Mouse (Mus musculus) midbrain, embryonic 10.5 days (tissue): ENCODE data around the gene Slc25a36. TPM values are rescaled to one million over a fixed set of nuclear protein-coding genes. Genes with fewer than 3 reads are reported as not detected.

ENCODE experiments used
- DNase-seq: peaks from one replicate; pipeline ENCODE4 v3.0.0-alpha.2; 2017; ENCODE audit warnings: low spot score
- H3K27ac ChIP-seq: fragments of 300-500 bp; sonication (generic); replicated peaks from 2 replicates; pipeline ENCODE4 v1.5.1; 2016; ENCODE audit warnings: mild to moderate bottlenecking
- H3K27me3 ChIP-seq: fragments of 300-500 bp; sonication (generic); 2 replicates; pipeline ENCODE4 v1.6.1; 2016; ENCODE audit warnings: low read depth, mild to moderate bottlenecking; ENCODE audit not compliant: poor library complexity, severe bottlenecking
- H3K36me3 ChIP-seq: fragments of 300-500 bp; sonication (generic); 2 replicates; pipeline ENCODE4 v1.6.1; 2016; ENCODE audit warnings: mild to moderate bottlenecking, moderate library complexity
- H3K4me1 ChIP-seq: fragments of 300-500 bp; sonication (generic); 2 replicates; pipeline ENCODE4 v1.6.1; 2016
- H3K4me3 ChIP-seq: fragments of 300-500 bp; sonication (generic); 2 replicates; pipeline ENCODE4 v1.5.1; 2016; ENCODE audit warnings: mild to moderate bottlenecking, moderate library complexity
- H3K9me3 ChIP-seq: fragments of 300-500 bp; sonication (generic); replicated peaks from 2 replicates; pipeline ENCODE4 v1.6.1; 2016; ENCODE audit warnings: mild to moderate bottlenecking
- whole genome bisulfite sequencing: fragments of 180-500 bp; shearing (Covaris S2); methylation state at CpG from one replicate; pipeline ENCODE4 v1.1.7; 2016; 5-methylcytosine and 5-hydroxymethylcytosine counted together
- polyA plus RNA-seq: library from polyadenylated mRNA; unstranded; fragments of >200 nt; fragmentation: Nextera tagmentation; extraction: Ambion mirVana; gene quantifications from 2 replicates; pipeline ENCODE4 v1.2.1, GENCODE M21; 2016

The Slc25a36 gene
- 61.2 and 66.5 TPM in 2 replicates for polyA plus RNA-seq

- peak; percentile 98 for DNase-seq
- Histone ChIP-seq H3K4me3 (peak within 1 kb of the TSS; percentile 91), H3K27ac (peak within 1 kb of the TSS; percentile 95), H3K9me3 (0 out of 2 replicates have a peak, but pooled peaks cover 4% of the 10 kb centered on the region), H3K36me3 (peaks cover 10% of the 10 kb centered on the region; the same call in 1 of the 2 replicates), H3K4me1 (peaks cover 29% of the 10 kb centered on the region), H3K27me3 (0 out of 2 replicates have a peak, but pooled peaks cover 4% of the 10 kb centered on the region)
- under 1% methylated on average over 91 of the region's 91 CpGs for WGBS
Measured at GRCm38 (mm10) chr9:97110571-97111390, at the start of gene Slc25a36. Gene Slc25a36, minus strand, starts transcription at chr9:97111157.

DNA sequence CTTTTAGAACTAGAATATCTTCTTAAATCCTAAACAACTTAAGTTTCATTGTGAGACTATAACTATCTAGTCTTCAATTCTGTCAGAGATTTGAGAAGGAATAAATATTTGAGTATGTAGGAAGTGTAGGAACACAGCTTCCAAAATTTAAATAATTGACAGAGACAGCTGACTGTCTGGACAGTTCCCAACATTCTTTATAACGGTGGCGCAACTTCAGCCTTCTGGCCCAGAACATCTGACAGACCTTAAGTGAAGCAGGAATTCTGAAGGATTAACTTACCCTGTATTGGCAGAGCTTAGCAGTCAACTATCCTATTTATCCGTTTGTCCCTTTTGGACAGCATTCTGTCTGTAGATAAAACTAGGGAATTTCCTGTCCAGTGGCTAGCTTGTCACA lies 47.5 kb upstream of the Slc25a36 start:
- no peak overlapping the region for H3K4me3 ChIP-seq
- no peak for DNase-seq
- no peaks in the 10 kb centered on the region for H3K9me3 ChIP-seq
- H3K36me3 ChIP-seq, result no peaks in the 10 kb centered on the region
- WGBS, result 83% methylated on average over 3 of the region's 3 CpGs
- no peaks in the 10 kb centered on the region for H3K4me1 ChIP-seq
- no peak overlapping the region for H3K27ac ChIP-seq
- no peaks in the 10 kb centered on the region for H3K27me3 ChIP-seq

GRCm38 (mm10) chr9:97155981-97156380 lies 45.0 kb upstream of the Slc25a36 start:
- Histone ChIP-seq H3K4me3 (no peak overlapping the region), H3K36me3 (no peaks in the 10 kb centered on the region), H3K27me3 (no peaks in the 10 kb centered on the region), H3K27ac (no peak overlapping the region), H3K9me3 (no peaks in the 10 kb centered on the region), H3K4me1 (no peaks in the 10 kb centered on the region)
- no peak for DNase-seq
- WGBS, result 85% methylated on average over 3 of the region's 3 CpGs

- no peaks in the 10 kb centered on the region for H3K27me3 ChIP-seq
- 93% methylated on average over 4 of the region's 4 CpGs for WGBS
- no peak for DNase-seq
- no peaks in the 10 kb centered on the region for H3K9me3 ChIP-seq
- no peak overlapping the region for H3K4me3 ChIP-seq
- no peaks in the 10 kb centered on the region for H3K4me1 ChIP-seq
- no peak overlapping the region for H3K27ac ChIP-seq
- no peaks in the 10 kb centered on the region for H3K36me3 ChIP-seq
Measured at GRCm38 (mm10) chr9:97154956-97155355, 44.0 kb upstream of the Slc25a36 start.

DNA sequence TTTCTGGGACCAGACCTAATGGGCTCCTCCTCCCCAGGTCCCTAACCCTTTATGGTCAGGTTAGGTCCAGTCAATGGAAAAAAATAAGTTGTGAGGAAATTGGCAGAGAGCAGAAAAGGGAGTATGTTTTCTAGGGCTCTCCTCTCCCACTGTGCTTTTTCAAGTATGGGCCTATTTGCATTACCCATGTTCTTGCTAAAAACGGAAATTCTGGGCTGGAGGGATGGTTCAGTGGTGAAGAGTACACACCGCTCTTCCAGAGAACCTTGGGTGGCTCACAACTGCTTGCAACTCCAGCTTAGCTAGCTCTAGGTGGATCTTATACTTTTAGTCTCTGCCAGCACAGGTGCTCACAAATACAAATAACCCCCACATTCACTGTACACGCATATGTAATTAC lies 42.0 kb upstream of the Slc25a36 start:
- H3K4me1 ChIP-seq, result no peaks in the 10 kb centered on the region
- H3K9me3 ChIP-seq, result no peaks in the 10 kb centered on the region
- no peak for DNase-seq
- no peaks in the 10 kb centered on the region for H3K27me3 ChIP-seq
- H3K4me3 ChIP-seq, result no peak overlapping the region
- 83% methylated on average over 3 of the region's 3 CpGs for WGBS
- no peaks in the 10 kb centered on the region for H3K36me3 ChIP-seq
- no peak overlapping the region for H3K27ac ChIP-seq

GRCm38 (mm10) chr9:97147270-97147669 lies 36.3 kb upstream of the Slc25a36 start:
- Histone ChIP-seq H3K4me3 (no peak overlapping the region), H3K36me3 (no peaks in the 10 kb centered on the region), H3K4me1 (no peaks in the 10 kb centered on the region), H3K27ac (no peak overlapping the region), H3K9me3 (no peaks in the 10 kb centered on the region), H3K27me3 (no peaks in the 10 kb centered on the region)
- 94% methylated on average over 2 of the region's 2 CpGs for WGBS
- no peak for DNase-seq

DNA sequence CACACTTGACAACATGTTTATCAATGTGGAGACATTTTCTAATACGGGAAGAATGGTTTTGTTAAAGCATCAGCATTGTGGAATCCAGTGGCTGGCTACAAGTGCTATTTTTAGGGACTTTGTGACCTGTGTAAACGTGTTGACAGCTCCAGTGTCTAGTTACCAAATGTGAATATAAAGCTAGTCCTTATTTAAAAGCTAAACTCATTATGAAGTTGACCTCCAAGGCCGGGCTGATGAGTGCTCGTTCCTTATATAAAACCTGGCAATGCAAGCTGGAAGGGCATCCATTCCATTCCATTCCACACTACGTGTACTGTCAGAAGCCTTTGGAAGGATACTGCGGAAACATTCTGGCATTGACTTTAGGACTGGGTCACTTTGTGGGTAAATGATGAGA lies 34.4 kb upstream of the Slc25a36 start:
- no peaks in the 10 kb centered on the region for H3K9me3 ChIP-seq
- no peak for DNase-seq
- H3K27ac ChIP-seq, result no peak overlapping the region
- H3K27me3 ChIP-seq, result no peaks in the 10 kb centered on the region
- WGBS, result 92% methylated on average over 6 of the region's 6 CpGs
- no peaks in the 10 kb centered on the region for H3K36me3 ChIP-seq
- H3K4me1 ChIP-seq, result no peaks in the 10 kb centered on the region
- no peak overlapping the region for H3K4me3 ChIP-seq

DNA sequence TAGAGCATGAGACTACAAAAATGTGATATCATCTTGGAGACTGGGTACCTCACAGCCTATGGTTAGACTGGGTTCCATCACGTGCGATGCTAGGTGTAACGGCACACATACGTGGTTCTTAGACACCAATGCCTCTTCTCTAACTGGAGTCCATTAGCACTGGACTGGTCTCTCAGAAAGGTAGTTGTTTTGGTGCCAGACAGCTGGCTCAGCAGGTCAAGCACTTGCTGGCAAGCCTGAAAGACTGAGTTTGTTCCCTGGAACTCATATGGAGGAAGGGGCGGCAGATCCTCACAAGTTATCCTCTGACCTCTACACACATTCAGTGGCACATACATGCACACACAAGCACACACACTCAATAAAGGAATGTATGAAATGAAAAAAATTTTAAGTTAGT lies 32.5 kb upstream of the Slc25a36 start:
- WGBS, result 92% methylated on average over 5 of the region's 5 CpGs
- DNase-seq, result no peak
- H3K4me1 ChIP-seq, result no peaks in the 10 kb centered on the region
- no peak overlapping the region for H3K4me3 ChIP-seq
- no peaks in the 10 kb centered on the region for H3K9me3 ChIP-seq
- no peaks in the 10 kb centered on the region for H3K36me3 ChIP-seq
- H3K27me3 ChIP-seq, result no peaks in the 10 kb centered on the region
- H3K27ac ChIP-seq, result no peak overlapping the region

- no peaks in the 10 kb centered on the region for H3K27me3 ChIP-seq
- no peaks in the 10 kb centered on the region for H3K36me3 ChIP-seq
- WGBS, result 83% methylated on average over 1 of the region's 1 CpGs
- no peaks in the 10 kb centered on the region for H3K9me3 ChIP-seq
- H3K4me3 ChIP-seq, result no peak overlapping the region
- no peaks in the 10 kb centered on the region for H3K4me1 ChIP-seq
- DNase-seq, result no peak
- H3K27ac ChIP-seq, result no peak overlapping the region
Measured at GRCm38 (mm10) chr9:97142558-97142957, 31.6 kb upstream of the Slc25a36 start.

- no peak for DNase-seq
- Histone ChIP-seq H3K4me1 (no peaks in the 10 kb centered on the region), H3K27ac (no peak overlapping the region), H3K36me3 (no peaks in the 10 kb centered on the region), H3K9me3 (no peaks in the 10 kb centered on the region), H3K27me3 (no peaks in the 10 kb centered on the region), H3K4me3 (no peak overlapping the region)
- 65% methylated on average over 2 of the region's 2 CpGs for WGBS
Measured at GRCm38 (mm10) chr9:97141723-97142122, 30.8 kb upstream of the Slc25a36 start.

- WGBS, result 92% methylated on average over 10 of the region's 10 CpGs
- Histone ChIP-seq H3K36me3 (no peaks in the 10 kb centered on the region), H3K27me3 (no peaks in the 10 kb centered on the region), H3K4me3 (no peak overlapping the region), H3K4me1 (no peaks in the 10 kb centered on the region), H3K9me3 (no peaks in the 10 kb centered on the region), H3K27ac (no peak overlapping the region)
- no peak for DNase-seq
Measured at GRCm38 (mm10) chr9:97140145-97140932, 29.4 kb upstream of the Slc25a36 start.

- Histone ChIP-seq H3K4me1 (no peaks in the 10 kb centered on the region), H3K36me3 (no peaks in the 10 kb centered on the region), H3K4me3 (no peak overlapping the region), H3K27ac (no peak overlapping the region), H3K9me3 (no peaks in the 10 kb centered on the region), H3K27me3 (no peaks in the 10 kb centered on the region)
- 89% methylated on average over 4 of the region's 4 CpGs for WGBS
- no peak for DNase-seq
Measured at GRCm38 (mm10) chr9:97137678-97138077, 26.7 kb upstream of the Slc25a36 start.

- H3K27ac ChIP-seq, result no peak overlapping the region
- H3K36me3 ChIP-seq, result no peaks in the 10 kb centered on the region
- H3K27me3 ChIP-seq, result no peaks in the 10 kb centered on the region
- H3K9me3 ChIP-seq, result no peaks in the 10 kb centered on the region
- H3K4me1 ChIP-seq, result no peaks in the 10 kb centered on the region
- H3K4me3 ChIP-seq, result no peak overlapping the region
- 87% methylated on average over 4 of the region's 4 CpGs for WGBS
- DNase-seq, result no peak
Measured at GRCm38 (mm10) chr9:97137116-97137515, 26.2 kb upstream of the Slc25a36 start.
